Mouse (Mus musculus): Measurements from ENCODE around the gene Ago4.

Ago4 gene

DNA sequence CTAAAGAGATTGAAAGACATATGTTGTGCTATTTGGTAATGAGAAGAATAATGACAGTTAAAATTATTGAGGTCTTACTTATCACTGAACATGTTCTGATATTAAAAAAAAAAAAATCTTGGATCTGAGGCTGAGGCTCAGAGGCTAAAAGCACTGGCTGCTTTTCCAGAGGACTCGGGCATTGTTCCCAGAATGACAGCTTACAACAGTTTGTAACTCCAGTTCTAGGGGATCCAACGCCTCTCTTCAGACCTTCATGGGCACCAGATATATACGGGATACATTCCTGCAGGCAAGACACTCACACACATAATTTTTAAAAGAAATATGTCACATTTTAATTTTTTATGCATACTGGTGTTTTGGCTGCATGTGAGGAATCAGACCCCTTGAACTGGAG is 7.1 kb downstream of the Ago4 start:
- DNase-seq (ENCODE audit: low read depth, low spot score): no peak

- DNase-seq (ENCODE audit: low read depth, low spot score): no peak
Observed at GRCm38 (mm10) chr4:126512308-126513066, 20.8 kb downstream of the Ago4 start.

DNA sequence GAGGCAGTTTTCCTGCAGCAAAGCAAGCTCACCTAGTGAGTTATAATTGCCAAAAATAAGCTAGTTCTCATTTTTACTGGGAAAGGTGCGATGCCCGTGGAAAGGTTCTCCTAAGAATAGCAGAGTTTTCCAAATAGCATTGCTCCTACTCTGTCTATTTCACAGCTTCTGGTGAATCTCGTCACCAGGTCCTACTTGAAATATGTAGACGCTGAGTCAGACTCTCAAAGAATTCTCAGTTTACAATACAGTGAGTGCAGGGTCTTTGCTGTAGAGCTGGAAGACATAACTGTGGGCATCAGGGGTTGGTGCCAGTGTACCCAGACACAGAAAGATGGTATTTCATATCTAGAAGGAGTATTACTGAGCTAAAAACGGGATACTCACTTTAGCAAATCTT is 22.3 kb downstream of the Ago4 start:
- DNase-seq (ENCODE audit: low read depth, low spot score): no peak

GRCm38 (mm10) chr4:126509072-126509471 is 24.2 kb downstream of the Ago4 start:
- no peak for DNase-seq (ENCODE audit: low read depth, low spot score)

DNA sequence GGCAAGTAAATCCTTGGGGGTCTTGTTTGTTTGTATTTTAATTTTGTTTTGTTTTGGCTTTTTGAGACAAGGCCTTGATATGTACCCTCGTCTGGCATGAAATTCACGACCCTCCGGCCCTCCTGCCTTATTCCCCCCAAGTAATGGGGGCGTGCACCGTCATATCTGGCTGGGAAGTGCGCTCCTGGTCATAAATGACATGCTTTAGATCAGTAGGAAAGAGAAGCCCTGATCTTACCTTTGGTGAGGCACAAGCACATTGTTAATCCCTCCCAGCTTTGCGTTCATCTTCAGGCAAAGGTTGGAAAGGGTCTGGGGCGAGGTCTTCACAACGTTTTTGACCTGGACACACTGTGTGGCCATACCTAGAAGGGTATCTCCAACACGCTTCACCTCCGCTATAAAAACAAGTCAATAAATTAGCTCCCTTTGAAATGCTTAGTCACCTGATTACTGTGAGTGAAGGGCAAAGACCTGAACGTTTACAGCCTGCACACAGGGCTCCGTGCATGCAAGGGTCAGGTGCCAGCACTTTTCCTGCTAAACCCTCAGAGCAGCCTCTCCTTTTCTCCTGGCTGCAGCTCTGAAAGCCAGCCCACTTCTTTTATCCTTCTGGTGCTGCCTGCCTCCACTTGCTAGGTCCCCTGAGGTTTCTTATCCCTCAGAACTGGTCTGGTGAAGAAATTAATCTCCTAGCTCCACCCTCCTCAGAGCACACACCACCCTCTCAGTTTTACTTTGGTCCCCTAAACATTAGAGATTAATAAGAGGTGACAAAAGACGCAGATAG is 25.0 kb downstream of the Ago4 start:
- no peak for DNase-seq (ENCODE audit: low read depth, low spot score)

GRCm38 (mm10) chr4:126502977-126503309 is 30.3 kb downstream of the Ago4 start:
- no peak for DNase-seq (ENCODE audit: low read depth, low spot score)

- DNase-seq (ENCODE audit: low read depth, low spot score): no peak
Observed at GRCm38 (mm10) chr4:126502141-126502976, 30.9 kb downstream of the Ago4 start.

DNA sequence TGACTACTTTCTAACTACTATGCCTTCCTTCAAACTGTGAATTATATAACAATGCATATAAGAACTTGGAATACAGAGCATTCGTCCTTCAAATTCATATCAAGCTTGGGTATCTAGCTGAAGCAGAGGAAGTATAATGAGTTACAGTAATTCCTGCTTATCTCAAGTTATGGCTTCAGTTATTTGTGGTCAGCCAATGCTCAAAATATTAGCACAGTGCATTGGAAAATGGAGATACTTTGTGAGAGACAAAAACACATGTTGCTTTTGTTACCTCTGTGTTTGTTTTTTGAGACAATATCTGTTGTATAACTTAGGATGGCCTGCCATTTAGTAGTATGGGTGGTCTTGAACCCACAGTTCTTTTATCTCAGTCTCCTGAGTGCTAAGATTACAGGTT is 34.7 kb downstream of the Ago4 start:
- DNase-seq (ENCODE audit: low read depth, low spot score): no peak

DNA sequence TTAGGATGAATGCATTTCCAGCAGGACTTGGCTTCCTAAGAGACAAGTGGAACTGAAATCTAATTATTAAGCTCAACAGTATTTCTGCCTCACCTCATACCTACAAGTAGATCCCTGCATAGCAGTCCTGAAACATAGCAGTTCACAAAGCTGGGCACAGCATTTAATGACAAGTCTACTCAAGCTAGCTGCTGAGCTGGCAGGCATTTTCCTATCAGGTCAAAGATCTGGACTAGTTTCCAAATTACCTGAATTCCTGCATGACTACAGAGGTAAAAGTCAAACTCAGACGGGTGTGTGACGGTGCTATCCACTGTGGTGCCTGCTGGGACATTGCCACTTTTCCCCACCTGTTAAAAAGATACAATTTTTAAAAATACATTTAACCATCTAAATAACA is 36.3 kb downstream of the Ago4 start:
- no peak for DNase-seq (ENCODE audit: low read depth, low spot score)

GRCm38 (mm10) chr4:126495942-126496790 is 37.1 kb downstream of the Ago4 start:
- no peak for DNase-seq (ENCODE audit: low read depth, low spot score)

DNA sequence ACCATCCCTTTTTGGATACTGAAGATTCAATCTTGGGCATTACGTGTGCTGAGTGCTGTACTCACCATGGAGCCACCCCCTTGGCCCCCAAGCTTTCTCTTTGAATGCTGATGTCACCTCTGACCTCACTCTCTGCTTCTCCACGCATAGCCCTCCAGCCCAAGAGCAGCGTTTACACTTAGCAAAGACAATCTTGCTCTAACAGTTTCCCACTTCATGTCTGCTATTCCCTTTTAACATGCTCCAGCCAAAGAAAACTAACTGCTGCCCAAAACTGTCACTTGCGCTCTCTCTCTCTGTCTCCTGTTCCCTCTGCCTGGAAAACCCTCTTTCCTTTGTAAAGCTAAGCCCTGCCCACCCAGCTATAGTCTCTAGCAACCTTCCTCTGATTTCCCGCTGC is 37.8 kb downstream of the Ago4 start:
- DNase-seq (ENCODE audit: low read depth, low spot score): no peak

DNA sequence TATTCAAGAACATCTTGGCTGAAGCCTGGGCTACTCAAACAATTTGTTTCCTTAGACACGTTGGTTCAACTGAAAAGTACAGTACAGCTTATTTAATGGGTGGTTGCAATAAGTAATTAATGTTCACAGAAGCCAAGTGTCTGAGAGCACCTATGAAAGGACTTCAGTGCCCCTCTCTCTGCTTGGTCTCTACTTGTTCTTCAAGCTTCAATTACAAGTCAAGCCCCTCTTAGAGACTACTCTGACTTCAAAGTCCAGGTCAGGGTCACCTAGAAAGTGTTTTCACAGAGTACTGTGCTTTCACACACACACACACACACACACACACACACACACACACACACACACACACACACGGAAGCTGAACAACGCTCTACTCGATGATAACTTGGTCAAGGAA is 39.9 kb downstream of the Ago4 start:
- no peak for DNase-seq (ENCODE audit: low read depth, low spot score)

- no peak for DNase-seq (ENCODE audit: low read depth, low spot score)
Observed at GRCm38 (mm10) chr4:126491977-126492376, 41.3 kb downstream of the Ago4 start.

DNA sequence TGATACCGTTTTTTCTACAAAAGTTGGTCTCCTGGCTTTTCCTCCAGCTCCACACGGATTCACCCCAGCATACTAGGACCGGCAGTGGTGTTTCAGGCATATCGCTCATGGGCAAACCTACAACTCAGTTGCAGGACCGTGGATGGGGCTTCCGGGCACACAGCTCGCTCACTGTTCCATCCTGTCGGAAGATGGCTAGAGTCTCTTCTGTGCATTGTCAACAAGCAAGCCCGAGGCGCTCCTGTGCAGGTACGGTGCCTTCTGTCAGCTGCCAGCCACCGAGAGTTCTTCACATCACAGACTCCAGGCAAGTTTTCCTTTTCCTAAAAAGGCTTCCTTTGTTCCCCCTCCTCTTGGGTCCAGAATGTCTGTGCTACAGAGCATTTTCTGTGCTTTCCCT is 42.5 kb downstream of the Ago4 start:
- DNase-seq (ENCODE audit: low read depth, low spot score): no peak

- DNase-seq (ENCODE audit: low read depth, low spot score): peak; percentile 73
Observed at GRCm38 (mm10) chr4:126489811-126490210, 43.5 kb downstream of the Ago4 start.

DNA sequence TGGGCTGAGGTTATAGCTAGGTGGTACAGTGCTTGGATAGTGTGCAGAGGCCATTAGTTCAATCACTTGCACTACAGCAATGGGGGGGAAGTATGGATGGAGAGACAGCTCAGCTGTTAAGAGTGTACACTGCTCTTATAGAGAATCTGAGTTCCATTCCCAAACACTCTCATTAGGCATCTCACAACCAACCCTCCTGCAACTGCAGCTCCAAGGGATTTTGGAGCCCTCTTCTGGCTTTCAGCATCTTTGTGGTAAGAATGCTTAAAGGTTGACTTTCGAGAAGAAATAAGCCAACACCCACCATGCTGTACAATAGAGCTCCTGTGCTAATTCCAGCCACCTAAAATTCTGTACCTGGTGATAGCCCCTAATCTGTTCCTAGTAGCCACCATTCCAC is 47.1 kb downstream of the Ago4 start:
- DNase-seq (ENCODE audit: low read depth, low spot score): no peak

DNA sequence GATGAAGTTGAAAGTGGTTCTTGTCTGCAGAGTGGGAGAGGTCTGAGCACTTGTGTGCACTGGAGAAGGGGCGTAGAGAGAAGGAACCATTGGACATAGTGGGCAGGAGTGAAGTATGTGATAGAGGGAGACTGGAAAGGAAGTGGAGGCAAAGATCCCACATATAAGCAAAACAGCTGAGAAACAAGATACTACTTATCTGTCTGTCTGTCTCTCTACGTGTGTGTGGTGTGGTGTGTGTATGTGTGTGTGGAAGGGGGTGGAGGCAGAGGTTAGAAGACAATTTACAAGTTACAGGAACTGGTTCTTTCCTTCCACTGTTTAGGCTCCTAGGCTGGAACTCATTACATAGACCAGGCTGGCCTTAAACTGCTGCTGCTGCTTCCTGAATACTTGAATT is 48.2 kb downstream of the Ago4 start:
- no peak for DNase-seq (ENCODE audit: low read depth, low spot score)

GRCm38 (mm10) chr4:126483874-126484273 is 49.4 kb downstream of the Ago4 start:
- DNase-seq (ENCODE audit: low read depth, low spot score): no peak

DNA sequence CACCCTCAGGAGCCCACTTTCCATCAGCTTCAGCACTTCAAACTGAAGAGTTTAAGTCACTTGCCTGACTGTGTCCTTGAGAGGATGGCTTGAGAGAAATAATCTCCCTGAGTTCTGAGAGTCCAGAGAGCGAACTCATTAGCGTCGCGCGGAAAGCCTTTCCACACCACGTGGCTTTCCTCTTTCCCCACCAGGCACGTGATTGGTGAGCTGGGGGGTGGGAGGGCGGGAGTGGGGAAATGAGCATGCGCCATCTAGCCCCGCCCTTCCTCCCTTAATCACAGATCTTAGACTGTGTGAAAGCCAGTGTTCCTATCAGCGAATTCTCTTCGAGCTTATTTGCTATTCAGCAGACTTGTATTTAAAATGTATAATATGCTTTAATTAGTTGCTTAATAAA is 50.3 kb downstream of the Ago4 start:
- no peak for DNase-seq (ENCODE audit: low read depth, low spot score)

GRCm38 (mm10) chr4:126481461-126481860 is 51.8 kb downstream of the Ago4 start:
- no peak for DNase-seq (ENCODE audit: low read depth, low spot score)

DNA sequence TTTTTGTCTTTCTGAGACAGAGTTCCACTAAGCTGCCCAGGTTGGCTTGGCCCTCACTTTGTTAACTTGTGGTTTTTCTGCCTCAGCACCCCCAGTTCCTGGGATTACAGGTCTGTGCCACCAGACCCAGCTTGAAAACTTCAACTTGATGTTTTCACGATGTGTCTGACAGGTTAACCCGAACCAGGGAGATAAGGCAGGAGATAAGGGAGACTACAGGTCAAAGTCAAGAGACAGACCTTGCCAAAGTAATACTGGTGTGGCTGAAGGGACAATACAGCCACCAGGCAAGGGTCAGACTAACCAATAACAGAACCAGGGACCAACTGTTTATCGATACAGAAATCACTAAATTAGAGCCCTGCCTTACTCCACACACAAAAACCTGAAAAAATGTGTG is 53.0 kb downstream of the Ago4 start:
- DNase-seq (ENCODE audit: low read depth, low spot score): no peak

DNA sequence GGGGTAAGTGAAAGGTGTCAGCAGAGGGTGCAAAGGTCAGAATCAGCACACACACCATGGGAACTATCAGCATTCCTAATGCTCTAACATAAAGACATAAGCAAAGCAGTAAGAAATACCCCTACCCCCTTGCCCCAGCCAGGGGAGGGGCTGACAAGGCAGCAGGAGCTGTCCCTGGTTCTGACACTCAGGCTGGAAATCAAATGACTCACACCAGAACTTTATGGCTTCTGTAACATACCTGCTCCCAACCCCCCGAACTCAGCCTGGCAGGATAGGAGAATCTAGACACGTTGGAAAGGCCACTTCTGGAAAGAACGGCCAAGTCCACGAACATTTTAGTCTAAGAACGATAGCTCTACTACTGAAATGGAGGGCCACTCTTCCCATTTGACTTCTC is 60.2 kb downstream of the Ago4 start:
- DNase-seq (ENCODE audit: low read depth, low spot score): no peak
